Comparison of ENCODE assay signal across 9 mouse cellular contexts in the genomic region with DNA sequence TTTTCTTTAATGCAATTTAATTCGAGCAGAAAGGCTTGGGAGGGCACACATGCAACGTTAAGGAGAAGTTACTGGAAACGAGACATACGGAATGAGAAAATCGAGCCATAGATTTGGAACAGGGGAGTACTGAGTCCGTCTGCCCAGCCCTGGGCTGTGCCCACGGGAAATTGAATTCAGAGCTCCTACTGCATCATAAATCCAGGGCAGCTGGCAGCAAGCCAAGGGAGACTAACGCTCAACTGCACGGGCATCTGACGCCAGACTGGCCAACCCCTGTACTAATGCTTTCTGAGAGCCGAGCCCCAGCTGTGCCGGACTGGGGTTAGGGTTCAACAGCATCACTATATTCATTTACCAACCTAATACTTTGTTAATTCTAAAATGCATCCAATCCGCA. TPM values are rescaled to one million over a fixed set of nuclear protein-coding genes. Genes with fewer than 3 reads are reported as not detected.
DNase-seq lines count a peak whose midpoint lies in the region; ATAC-seq lines count a peak whose summit lies in the region.
"Had no signal": no experiment of that assay in that cellular context is flagged by ENCODE, and none has a peak within 500 bp of the region (broad histone marks: within the 10 kb centered on the region; RNA-seq: fewer than 3 reads in every experiment).

No protein-coding gene starts in this region.

- 39% methylated on average over 13 of the region's 13 CpGs for WGBS in hindbrain, embryonic 12.5 days
- WGBS in hindbrain, embryonic 16.5 days: 28% methylated on average over 13 of the region's 13 CpGs
- 16% methylated on average over 13 of the region's 13 CpGs for WGBS in large intestine, adult 2 months

- H3K4me2 ChIP-seq in hindbrain, embryonic 12.5 days (replicated peaks): 0 out of 2 replicates have a peak overlapping the region, but pooled peaks have one; percentile 15
- no peak overlapping the region for H3K4me2 ChIP-seq in hindbrain, embryonic 16.5 days (ENCODE audit: low read length)
- H3K4me2 ChIP-seq: lung, embryonic 15.5 days had no signal

- 0 out of 2 replicates have a peak overlapping the region, but pooled peaks have one; percentile 3 for H3K27ac ChIP-seq in hindbrain, embryonic 12.5 days
- no peak overlapping the region for H3K27ac ChIP-seq in hindbrain, embryonic 16.5 days (ENCODE audit: low read depth, low read length)
- H3K27ac ChIP-seq: lung, embryonic 15.5 days had no signal

- no peaks in the 10 kb centered on the region for H3K27me3 ChIP-seq in hindbrain, embryonic 12.5 days
- no peaks in the 10 kb centered on the region for H3K27me3 ChIP-seq in hindbrain, embryonic 16.5 days (replicated peaks; ENCODE audit: control insufficient read depth, insufficient read depth, low read length)
- H3K27me3 ChIP-seq: lung, embryonic 15.5 days had no signal

- ATAC-seq in hindbrain, embryonic 12.5 days (ENCODE audit: low FRiP score): peak; percentile 43; the same call in 1 of the 2 replicates
- ATAC-seq in hindbrain, embryonic 16.5 days: no peak
- ATAC-seq in megakaryocyte progenitor cell, adult 5-6 weeks (replicated peaks; ENCODE audit: poor library complexity): no peak
- ATAC-seq in erythroblast, adult 5-6 weeks (replicated peaks; ENCODE audit: low FRiP score, poor library complexity, severe bottlenecking): no peak

- H3K9me3 ChIP-seq in hindbrain, embryonic 12.5 days (replicated peaks): no peaks in the 10 kb centered on the region
- no peaks in the 10 kb centered on the region for H3K9me3 ChIP-seq in hindbrain, embryonic 16.5 days (ENCODE audit: control insufficient read depth, low read length)
- H3K9me3 ChIP-seq: lung, embryonic 15.5 days had no signal

- peaks cover 37% of the 10 kb centered on the region for H3K4me1 ChIP-seq in hindbrain, embryonic 12.5 days
- peaks cover 18% of the 10 kb centered on the region for H3K4me1 ChIP-seq in hindbrain, embryonic 16.5 days (ENCODE audit: control insufficient read depth, insufficient read depth, low read depth, low read length)

- no peaks in the 10 kb centered on the region for H3K36me3 ChIP-seq in hindbrain, embryonic 12.5 days
- no peaks in the 10 kb centered on the region for H3K36me3 ChIP-seq in hindbrain, embryonic 16.5 days (ENCODE audit: control insufficient read depth, insufficient read depth, low read length)
- H3K36me3 ChIP-seq: lung, embryonic 15.5 days had no signal

- no peak overlapping the region for H3K9ac ChIP-seq in hindbrain, embryonic 12.5 days
- H3K9ac ChIP-seq in hindbrain, embryonic 16.5 days (ENCODE audit: low read depth, low read length): no peak overlapping the region
- H3K9ac ChIP-seq: lung, embryonic 15.5 days had no signal

- H3K4me3 ChIP-seq in hindbrain, embryonic 12.5 days: no peak overlapping the region
- H3K4me3 ChIP-seq in hindbrain, embryonic 16.5 days (ENCODE audit: low read length): no peak overlapping the region
- H3K4me3 ChIP-seq: lung, embryonic 15.5 days had no signal

- DNase-seq in adrenal gland, adult 2 months: peak; percentile 91
- DNase-seq in cerebellum, postnatal 4 days (ENCODE audit: low spot score in 2 of 2): peak; percentile 29 to 75
- peak; percentile 67 for DNase-seq in large intestine, adult 2 months (ENCODE audit: low read depth, low spot score)
- DNase-seq in retina, embryonic 14.5 days (ENCODE audit: low spot score): peak; percentile 80

RNA-seq across cellular contexts. Expression of gene Cyth3, which starts 1.3 kb away (rescaled TPM):
- polyA plus RNA-seq in hindbrain, embryonic 12.5 days (2016; fragmentation: Nextera tagmentation; extraction: Ambion mirVana): 39.8 and 46.1 TPM in 2 replicates
- polyA plus RNA-seq in hindbrain, embryonic 16.5 days (2015; fragmentation: Nextera tagmentation; extraction: Ambion mirVana): 41.6 and 45.8 TPM in 2 replicates
- 100 to 1,000 TPM; 119 to 164 TPM for total RNA-seq in adrenal gland, adult 2 months (2021)
- 61.7 and 78.7 TPM in 2 replicates for polyA plus RNA-seq in adrenal gland, adult 2 months (2012; rRNA removed)
- 10.3 and 13.5 TPM in 2 replicates for polyA plus RNA-seq in large intestine, adult 2 months (2012; rRNA removed)
- total RNA-seq in megakaryocyte progenitor cell, adult 5-6 weeks (2015): 10.4 and 15.7 TPM in 2 replicates
- 8.8 and 17.4 TPM in 2 replicates for total RNA-seq in megakaryocyte progenitor cell, adult 5-6 weeks (2017)
- total RNA-seq in erythroblast, adult 5-6 weeks (2015; ENCODE audit: low replicate concordance): 105 and 106 TPM in 2 replicates
- 145 and 205 TPM in 2 replicates for total RNA-seq in erythroblast, adult 5-6 weeks (2017; ENCODE audit: low replicate concordance)
